Mouse (Mus musculus) layer of hippocampus, adult 18-20 months (tissue): ENCODE data around the gene Pgrmc2. TPM values are rescaled to one million over a fixed set of nuclear protein-coding genes. Genes with fewer than 3 reads are reported as not detected.
A peak's percentile ranks its signal among the peaks of the same experiment; 100 is the strongest.

ENCODE experiments used
- DNase-seq, 2 experiments: peaks; one replicate each; pipeline ENCODE4 v3.0.0; 2022; ENCODE audit warnings: low spot score in 2 of 2
- total RNA-seq, 2 experiments: library from RNA; stranded (reverse); gene quantifications; 2 replicates each; pipeline ENCODE4 v1.2.3; 2021

Pgrmc2 gene
- total RNA-seq, 2 experiments from 2014 or later, result 60.5 to 61.7 TPM

DNA sequence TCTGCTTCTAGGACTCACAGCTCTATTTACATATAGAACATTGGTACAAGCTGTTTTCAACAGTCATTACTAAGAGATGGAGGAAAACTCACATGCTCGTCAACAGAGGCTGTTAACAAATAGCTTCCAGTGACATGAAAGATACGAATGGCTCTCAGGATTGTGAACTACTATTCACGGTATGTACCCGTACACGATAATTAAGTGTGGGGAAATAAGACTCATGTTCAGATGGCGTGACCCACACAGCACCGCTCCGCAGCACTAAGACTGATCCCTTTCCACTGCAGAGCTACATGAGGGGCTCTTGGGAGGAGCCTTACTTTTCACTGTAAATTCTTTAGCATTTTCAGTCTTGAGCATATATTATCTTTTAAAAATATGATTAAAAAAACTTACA is 7.5 kb downstream of the Pgrmc2 start:
- no peak for DNase-seq

DNA sequence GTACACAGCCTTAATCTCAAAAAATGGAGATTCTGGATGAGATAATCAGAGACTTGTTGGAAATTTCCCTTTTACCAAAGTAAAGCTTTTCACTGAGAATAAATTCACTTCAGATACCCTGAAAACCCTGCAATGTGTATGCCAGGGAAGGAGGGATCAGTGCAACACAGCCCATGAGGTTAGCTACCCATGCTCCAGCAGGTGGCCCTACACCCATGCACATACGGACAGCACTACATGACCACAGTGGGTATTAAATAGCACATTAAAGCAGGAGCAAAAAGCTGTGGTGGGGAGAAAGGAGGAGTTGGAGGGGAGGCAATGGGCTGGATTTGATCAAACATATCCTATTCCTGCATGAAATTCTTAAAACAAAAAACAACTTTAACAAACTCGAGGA is 12.3 kb downstream of the Pgrmc2 start:
- no peak for DNase-seq

DNA sequence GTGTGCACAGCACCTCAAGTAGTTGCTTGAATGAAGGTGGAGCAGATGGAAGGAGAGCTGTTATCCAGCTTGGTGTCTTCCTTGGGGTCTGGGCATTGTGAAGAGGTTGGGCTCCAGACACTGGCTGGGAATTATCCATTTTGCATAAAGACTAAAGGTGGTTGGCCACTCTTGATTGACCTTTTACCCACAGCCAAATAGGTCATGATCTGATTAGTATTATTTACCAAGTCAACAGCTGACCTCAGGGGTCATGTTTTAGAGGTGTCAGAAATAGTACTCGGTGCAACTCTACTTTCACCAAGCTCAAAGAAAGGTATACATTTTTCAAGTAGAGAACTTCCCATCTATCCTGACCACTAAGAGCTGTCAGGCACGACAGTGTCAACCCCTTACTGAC is 17.5 kb downstream of the Pgrmc2 start:
- no peak for DNase-seq

DNA sequence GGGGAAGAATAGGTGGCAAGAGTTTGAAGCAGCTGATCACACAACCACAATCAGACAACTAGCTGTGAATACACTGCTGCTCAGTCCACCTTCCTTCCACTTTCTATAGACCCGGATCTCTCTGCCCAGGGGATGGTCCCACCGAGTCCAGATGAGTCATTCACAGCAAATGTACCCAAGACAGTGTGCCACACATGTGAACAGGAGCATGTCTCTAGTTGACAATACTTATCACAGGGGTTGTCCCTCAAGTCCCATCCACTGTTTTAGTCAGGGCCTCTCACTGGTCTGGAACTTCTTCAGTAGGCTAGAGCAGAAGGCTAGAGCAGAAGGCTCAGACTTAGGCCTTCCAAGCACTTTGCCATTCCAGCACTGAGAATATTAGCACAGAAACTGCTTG is 20.1 kb downstream of the Pgrmc2 start:
- no peak for DNase-seq

DNA sequence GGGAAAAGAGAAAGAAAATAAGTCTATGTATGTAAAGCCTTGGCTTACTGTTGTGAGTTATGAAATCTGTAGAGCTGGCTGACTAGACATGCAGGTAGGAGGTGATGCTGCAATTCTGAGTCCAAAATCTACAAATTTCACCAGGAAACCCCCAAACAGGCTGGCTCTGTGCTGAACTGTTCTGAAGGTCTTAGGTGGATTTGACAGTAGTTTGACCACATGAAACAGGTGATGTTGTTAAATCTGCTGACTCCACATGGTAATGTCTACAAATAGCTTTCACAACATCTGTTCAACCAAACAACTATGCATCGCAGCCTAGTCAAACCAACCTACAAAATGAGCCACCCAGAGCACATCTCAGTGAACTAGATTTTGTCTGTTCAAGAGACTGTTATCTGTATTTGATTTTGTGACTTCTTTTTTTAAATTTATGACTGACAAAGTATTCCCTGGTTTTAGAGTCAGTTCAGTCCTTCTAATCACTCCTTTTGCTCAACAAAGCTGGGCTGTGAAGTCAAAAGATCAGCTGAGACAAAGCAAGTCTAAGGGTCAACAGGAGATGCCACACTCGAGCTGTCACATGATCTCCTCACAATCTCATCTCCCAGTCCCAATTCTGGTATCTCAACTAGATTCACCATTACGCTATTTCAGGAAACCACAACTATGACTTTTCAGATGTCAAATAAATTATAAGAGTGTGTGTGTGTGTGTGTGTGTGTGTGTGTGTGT is 20.8 kb downstream of the Pgrmc2 start:
- no peak for DNase-seq

DNA sequence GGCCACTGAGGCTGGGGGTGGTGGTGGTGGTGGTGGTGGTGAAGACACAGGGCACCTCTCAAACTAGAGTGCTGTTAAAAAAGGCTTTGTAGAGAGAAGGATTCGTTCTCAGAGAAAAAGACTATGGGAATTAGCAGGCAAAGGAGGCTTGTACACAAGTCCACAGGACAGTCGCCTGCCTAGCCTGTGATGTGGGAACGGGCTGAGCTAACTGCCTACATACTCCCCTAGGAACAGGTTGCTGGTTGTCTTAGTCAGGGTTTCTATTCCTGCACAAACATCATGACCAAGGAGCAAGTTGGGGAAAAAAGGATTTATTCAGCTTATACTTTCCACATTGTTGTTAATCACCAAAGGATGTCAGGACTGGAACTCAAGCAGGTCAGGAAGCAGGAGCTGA is 23.6 kb downstream of the Pgrmc2 start:
- DNase-seq, result no peak

DNA sequence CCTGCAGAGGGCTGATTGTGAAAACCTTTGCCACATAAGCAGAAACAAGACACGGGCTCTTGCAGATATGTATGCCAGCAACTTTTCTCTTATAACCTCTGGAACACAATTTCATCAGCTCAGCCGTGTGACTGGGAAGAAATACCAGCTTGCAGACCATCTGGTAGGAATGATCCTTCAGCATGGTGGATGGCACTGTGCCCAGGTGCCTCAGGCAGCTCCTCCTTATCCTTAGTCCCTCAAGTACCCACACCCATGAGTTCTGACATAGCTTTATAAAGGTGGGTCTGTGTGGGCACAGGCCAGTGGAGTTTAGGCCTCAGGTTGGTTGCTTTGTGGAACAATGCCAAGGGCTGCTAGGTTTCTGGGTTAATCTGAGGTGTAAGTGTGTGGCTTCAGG is 24.5 kb downstream of the Pgrmc2 start:
- peak; percentile 56 to 76 for DNase-seq

DNA sequence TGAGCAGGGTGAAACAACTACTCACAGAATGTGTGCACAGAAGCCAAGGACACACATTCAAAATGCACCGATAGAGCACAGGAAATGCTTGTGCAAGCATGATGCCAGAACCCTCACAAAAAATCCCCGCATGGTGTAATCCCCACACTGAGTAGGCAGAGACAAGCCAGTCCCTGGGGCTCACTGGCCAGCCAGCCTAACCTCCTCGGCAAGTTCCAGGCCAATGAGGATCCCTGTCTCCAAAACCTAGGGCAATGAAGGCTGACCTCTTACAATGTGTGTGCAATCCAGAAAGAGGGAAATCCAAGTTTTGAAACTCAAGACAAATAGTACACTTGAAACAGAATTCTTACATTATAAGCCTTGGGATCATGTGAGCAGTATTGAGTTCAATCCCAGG is 29.5 kb downstream of the Pgrmc2 start:
- no peak for DNase-seq

DNA sequence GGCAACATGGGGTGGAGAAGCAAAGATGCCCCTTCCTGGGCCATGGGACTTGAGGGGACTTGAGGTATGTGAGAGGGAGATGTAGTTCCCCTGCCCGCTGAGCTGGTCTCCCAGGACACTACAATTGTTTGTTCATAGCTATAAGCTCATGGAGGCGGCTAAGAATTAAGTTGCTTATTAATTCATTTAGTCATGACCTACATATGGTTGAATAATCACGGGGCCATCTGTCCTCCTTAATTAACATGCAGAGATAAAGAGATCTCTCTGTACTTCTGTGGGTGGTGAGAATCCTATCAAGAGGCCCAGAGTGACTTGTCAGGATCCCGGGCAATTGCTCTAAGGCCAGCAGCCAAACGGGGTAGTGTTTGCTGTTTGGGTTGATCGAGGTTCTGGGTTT is 35.0 kb downstream of the Pgrmc2 start:
- DNase-seq, result no peak

DNA sequence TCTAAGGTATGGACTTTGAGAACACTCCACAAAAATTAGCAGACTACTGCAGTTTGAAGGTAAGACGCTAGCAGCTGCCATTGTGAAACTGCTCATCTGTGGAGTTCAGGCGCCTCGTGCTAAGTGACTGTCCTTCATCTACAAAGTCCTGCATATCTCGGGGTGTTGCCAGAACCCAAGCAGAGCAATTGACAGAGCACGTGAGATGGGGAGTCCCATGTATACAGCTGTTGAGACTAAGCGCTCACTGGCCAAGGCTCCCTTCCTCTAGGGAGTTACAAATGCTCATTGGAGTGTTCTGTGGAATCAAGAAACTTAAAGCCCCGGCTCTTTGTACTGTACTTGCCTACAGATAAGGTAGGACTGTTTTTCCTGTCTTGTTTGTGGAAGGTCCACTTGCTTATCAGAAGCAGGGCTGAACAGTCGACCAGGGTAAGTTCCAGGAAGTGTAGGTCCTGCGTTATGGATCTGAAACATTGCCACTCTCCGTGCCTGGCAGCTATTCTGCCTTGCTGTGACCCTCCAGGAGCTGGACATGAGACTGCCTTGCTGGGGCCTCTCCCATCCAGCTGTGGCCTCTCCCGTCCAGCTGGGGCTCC is 39.0 kb downstream of the Pgrmc2 start:
- DNase-seq, result no peak

DNA sequence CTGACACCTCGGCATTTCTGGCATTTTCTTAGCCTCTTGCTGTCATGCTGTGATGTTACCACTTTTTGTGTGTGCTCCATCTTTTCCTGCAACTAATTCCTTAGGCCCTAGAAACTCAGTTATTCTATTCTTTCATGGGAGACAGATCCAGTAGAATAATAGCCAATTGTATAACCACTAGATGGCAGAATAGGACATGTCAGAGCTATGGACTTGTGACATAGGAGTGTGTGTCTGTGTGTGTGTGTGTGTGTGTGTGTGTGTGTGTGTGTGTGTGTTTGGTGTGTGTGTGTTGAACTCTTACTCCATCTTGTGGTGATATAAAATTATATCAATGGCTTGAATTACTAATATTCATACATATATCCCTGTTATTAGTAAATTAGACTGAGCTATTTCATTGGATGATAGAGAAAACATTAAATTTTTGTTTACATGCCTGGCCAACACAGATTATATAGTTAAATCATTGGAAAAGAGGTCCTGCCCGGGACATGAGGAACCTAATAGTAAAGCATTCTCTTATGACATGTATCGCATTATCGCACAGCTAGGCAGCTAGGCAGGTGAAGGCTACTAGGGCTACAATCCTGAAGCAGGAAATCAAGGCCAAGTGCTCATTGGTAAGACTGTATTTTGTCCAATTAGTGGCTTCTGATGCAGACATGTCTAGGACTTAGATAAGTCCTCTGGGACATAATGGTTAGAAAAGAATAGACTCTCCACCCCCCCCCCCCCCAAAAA is 40.5 kb downstream of the Pgrmc2 start:
- peak in 1 of 2 experiments; percentile 56 for DNase-seq

DNA sequence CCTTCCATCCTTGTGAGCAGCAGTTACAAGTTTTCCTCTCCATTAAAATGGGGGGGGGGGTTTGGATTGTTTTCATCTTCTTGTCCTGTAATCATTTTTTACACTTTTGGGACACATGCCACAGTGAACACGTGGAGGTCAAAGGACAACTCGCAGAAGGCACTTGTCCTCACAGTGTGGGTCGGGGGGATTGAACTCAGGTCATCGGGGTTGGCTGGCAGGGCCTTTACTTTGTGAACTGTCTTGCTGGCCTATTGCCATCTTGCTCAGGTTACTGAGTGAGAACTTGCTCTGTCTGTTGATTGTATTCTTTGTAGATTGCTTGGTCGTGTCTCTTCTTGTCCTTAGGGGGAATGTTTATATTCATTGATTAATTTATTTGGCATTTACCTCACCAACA is 41.6 kb downstream of the Pgrmc2 start:
- DNase-seq, result no peak

DNA sequence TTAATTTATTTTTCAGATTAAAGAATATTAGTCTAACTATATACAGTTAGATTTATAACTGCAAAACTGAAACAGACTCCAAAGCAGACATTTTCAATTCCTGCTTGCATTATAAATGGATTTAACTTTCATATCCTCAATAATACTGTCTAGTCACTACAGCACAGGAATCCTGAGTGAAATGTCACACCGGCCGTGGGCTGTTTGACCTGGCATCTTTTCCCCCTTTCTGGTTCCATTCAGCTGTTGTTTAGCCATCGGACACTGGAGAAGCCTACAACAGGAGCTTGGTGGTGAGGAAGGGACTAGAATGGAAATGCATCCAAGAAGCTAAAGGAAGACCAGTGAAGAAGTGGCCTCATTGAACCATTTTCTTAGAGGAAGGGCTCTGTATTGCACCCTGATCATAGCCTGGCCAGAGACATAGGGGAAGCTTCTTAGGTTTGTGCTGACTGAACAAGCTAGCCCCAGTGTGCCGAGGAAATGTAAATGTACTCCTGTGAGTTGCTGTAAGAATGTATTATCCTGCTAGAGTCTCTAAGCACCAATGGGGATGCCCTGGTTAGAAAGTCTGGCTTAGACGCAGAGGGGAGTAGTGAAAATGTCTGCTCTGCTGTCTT is 44.4 kb downstream of the Pgrmc2 start:
- DNase-seq, result no peak

DNA sequence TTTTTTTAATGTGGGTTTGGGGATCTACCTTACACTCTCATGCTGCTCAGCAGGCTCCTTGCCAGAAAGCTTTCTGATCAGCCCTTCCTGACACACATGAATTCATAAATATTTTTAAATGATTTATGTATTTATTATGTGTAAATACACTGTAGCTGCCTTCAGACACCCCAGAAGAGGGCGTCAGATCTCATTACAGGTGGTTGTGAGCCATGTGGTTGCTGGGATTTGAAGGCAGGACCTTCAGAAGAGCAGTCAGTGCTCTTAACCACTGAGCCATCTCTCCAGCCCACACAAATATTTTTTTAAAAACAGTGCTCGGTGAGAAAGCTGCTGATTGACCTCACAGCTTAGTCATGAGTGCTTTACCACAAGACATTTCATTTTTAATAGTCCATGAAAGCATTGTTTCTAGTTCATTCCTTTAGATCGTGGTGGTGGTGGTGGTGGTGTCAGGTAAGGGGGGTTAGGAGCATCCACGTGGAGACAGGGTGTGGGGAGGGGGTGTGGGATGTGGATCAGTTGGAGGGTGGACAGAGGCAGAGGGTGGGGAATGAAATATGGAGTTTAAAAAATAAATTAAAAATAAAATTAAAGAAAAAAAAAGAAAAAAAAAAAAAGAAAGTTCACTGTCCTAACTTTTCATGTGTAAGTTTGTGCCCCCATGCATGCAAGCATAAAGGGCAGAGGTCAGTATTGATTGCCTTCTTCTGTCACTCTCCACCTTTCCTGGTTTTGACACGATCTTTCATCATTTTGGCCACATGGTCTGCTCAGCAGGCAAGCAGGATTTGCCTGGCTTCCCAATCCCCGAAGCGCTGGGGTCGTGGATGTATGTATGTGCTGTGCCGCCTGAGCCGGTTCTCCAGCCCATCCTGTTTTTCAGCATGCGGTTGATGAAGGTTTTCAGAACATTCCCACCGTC is 51.3 kb downstream of the Pgrmc2 start:
- DNase-seq, result no peak

DNA sequence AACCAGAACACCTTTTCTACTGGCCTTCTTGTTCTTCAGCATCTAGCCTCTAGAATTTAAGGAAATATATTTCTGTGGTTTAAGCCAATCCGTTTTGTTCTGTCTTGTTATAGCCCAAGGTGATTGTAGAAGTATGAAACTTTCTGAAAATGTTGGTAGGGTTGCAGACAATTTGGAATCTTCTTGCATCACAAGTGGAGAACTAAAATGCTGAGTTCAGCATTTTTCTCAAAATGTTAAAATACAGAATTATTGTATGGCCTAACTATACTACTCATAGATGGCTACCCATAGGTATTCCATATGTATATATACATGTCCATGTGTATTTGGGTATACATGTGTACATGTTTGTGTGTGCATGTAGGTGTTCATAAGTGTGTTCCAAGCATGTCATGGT is 52.1 kb downstream of the Pgrmc2 start:
- no peak for DNase-seq

DNA sequence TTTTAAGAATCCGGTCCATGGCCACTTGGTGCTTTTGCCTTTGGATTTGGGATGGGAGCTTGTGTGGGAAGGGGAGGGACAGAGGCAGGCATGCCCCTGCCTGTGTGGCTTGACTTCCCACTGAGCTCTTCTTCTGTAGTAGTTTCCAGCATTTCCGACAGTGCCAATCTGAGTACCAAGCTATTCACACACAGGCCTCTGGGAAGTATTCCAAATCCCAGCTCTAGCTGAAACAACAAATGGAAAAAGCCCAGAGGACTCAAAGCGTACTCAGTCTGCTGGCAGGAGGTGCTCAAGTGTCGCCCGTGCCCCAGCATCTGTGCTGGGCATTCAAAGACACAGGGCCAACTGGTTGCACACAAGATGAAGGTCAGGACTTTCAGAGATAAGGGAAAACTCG is 60.9 kb downstream of the Pgrmc2 start:
- peak; percentile 43 to 84 for DNase-seq

DNA sequence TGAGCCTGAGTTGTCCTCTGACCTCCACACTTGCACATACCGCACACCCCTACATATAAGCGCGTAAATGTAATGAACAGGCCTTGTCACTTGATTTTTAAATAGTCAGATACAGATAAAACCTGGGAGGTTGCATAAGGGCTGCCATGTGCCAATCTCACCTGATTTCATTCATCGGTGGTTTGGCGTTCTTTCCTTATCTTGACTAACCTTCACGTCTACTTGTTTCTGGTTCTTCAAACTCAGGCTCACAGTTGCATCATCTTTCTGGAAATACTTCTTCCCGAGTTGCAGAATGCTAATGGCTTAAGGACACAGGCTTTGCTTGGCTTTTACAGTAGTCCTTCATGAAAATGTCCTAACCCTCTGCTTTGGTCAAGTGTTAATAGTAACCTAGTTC is 62.2 kb downstream of the Pgrmc2 start:
- DNase-seq, result no peak

DNA sequence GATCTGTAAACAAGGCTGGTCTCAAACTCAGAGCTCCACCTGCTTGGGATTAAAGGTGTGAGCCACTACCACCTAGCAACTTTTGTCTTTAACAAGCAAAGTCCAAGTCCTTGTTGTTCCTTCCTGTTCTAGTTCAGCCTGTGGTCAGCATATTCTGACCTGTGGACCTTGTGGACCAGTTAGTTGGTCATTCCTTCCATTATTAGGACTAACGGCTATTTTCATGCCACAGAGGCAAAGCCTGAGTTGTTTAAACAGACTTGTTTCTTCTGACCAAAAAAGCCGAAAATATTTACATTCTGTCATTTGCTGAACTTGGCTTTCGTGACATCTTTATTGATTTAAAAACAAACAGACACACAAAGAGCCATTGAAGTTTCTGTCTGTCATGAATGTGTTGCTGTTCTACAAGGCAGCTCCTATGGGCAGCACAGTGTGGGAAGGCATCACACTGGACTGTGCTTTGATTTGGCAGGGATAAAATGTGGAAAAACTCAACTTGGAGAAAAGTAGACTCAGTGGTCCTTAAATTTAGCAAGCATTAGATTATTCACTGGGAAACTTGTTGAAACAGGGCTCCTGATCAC is 64.7 kb downstream of the Pgrmc2 start:
- DNase-seq, result no peak
